In genomic region chr12:40016648-40017460, GRCm38 (mm10) we compare ENCODE assay signal across 8 mouse cellular contexts. TPM values are rescaled to one million over a fixed set of nuclear protein-coding genes. Genes with fewer than 3 reads are reported as not detected.
DNase-seq lines count a peak whose midpoint lies in the region; ATAC-seq and TF ChIP-seq lines count a peak whose summit lies in the region.

No protein-coding gene starts in this region.

- peak; percentile 53 for ATAC-seq in hindbrain, embryonic 14.5 days (ENCODE audit: low FRiP score)
- peak; percentile 84 for ATAC-seq in limb, embryonic 14.5 days (ENCODE audit: low FRiP score, low read depth)
- peak; percentile 60; the same call in 1 of the 2 replicates for ATAC-seq in midbrain, embryonic 13.5 days

- H3K9me3 ChIP-seq in hindbrain, embryonic 14.5 days (ENCODE audit: control insufficient read depth, low read length) = no peaks in the 10 kb centered on the region
- H3K9me3 ChIP-seq in limb, embryonic 14.5 days (ENCODE audit: control insufficient read depth, low read length) = no peaks in the 10 kb centered on the region
- H3K9me3 ChIP-seq in midbrain, embryonic 13.5 days = no peaks in the 10 kb centered on the region

- no peak overlapping the region for H3K4me3 ChIP-seq in hindbrain, embryonic 14.5 days (replicated peaks; ENCODE audit: low read length)
- peak overlapping the region; percentile 37 for H3K4me3 ChIP-seq in limb, embryonic 14.5 days (replicated peaks; ENCODE audit: low read length)
- 0 out of 2 replicates have a peak overlapping the region, but pooled peaks have one; percentile 3 for H3K4me3 ChIP-seq in midbrain, embryonic 13.5 days (replicated peaks)

- 0 out of 2 replicates have a peak, but pooled peaks cover 4% of the 10 kb centered on the region for H3K4me1 ChIP-seq in hindbrain, embryonic 14.5 days (replicated peaks; ENCODE audit: control insufficient read depth, insufficient read depth, low read length)
- peaks cover 5% of the 10 kb centered on the region for H3K4me1 ChIP-seq in limb, embryonic 14.5 days (ENCODE audit: control insufficient read depth, insufficient read depth, low read length)
- H3K4me1 ChIP-seq in midbrain, embryonic 13.5 days (replicated peaks) = peaks cover 10% of the 10 kb centered on the region

- H3K27me3 ChIP-seq in hindbrain, embryonic 14.5 days (ENCODE audit: control insufficient read depth, insufficient read depth, low read length) = no peaks in the 10 kb centered on the region
- H3K27me3 ChIP-seq in limb, embryonic 14.5 days (ENCODE audit: control insufficient read depth, insufficient read depth, low read length) = no peaks in the 10 kb centered on the region
- H3K27me3 ChIP-seq in midbrain, embryonic 13.5 days = no peaks in the 10 kb centered on the region

- 39% methylated on average over 19 of the region's 19 CpGs for WGBS in hindbrain, embryonic 14.5 days
- 14% methylated on average over 19 of the region's 19 CpGs for WGBS in limb, embryonic 14.5 days
- WGBS in midbrain, embryonic 13.5 days = 45% methylated on average over 19 of the region's 19 CpGs

- peak overlapping the region; percentile 35 for H3K4me2 ChIP-seq in hindbrain, embryonic 14.5 days (replicated peaks)
- H3K4me2 ChIP-seq in limb, embryonic 14.5 days (replicated peaks; ENCODE audit: low read depth, low read length, severe bottlenecking) = peak overlapping the region; percentile 49
- H3K4me2 ChIP-seq in midbrain, embryonic 13.5 days (replicated peaks) = peak overlapping the region; percentile 41

- DNase-seq in adrenal gland, adult (ENCODE audit: inconsistent age in 2 of 2, low spot score in 1 of 2) = peak; percentile 66 to 87
- no peak for DNase-seq in adrenal gland, postnatal 4 days (ENCODE audit: low spot score in 2 of 2)
- DNase-seq in c-Kit-positive CD71-positive TER-119-positive erythroid progenitor cells, embryonic 14.5 days (ENCODE audit: low spot score) = peak; percentile 48
- DNase-seq in gastrocnemius, adult 18-20 months (ENCODE audit: low spot score) = peak; percentile 81
- no peak for DNase-seq in hindbrain, embryonic 14.5 days (ENCODE audit: low spot score)
- DNase-seq in limb, embryonic 14.5 days (ENCODE audit: low spot score) = peak; percentile 67
- DNase-seq in spleen, postnatal 36 days (ENCODE audit: low spot score in 2 of 2) = peak; percentile 65 to 66

- H3K36me3 ChIP-seq in hindbrain, embryonic 14.5 days (replicated peaks; ENCODE audit: control insufficient read depth, insufficient read depth) = no peaks in the 10 kb centered on the region
- no peaks in the 10 kb centered on the region for H3K36me3 ChIP-seq in limb, embryonic 14.5 days (ENCODE audit: control insufficient read depth, insufficient read depth, low read length)
- no peaks in the 10 kb centered on the region for H3K36me3 ChIP-seq in midbrain, embryonic 13.5 days

- TF ChIP-seq POLR2A in limb, embryonic 14.5 days (IDR thresholded peaks at IDR 0.05; ENCODE audit: borderline replicate concordance, extremely low read depth, insufficient read depth, insufficient read length) = no peak

- peak overlapping the region; percentile 30; the same call in 1 of the 2 replicates for H3K27ac ChIP-seq in hindbrain, embryonic 14.5 days
- peak overlapping the region; percentile 58 for H3K27ac ChIP-seq in limb, embryonic 14.5 days (replicated peaks; ENCODE audit: low read depth, low read length)
- H3K27ac ChIP-seq in midbrain, embryonic 13.5 days = no peak overlapping the region

- no peak overlapping the region for H3K9ac ChIP-seq in hindbrain, embryonic 14.5 days
- peak overlapping the region; percentile 51 for H3K9ac ChIP-seq in limb, embryonic 14.5 days (ENCODE audit: low read depth, low read length, severe bottlenecking)
- H3K9ac ChIP-seq in midbrain, embryonic 13.5 days (replicated peaks) = 0 out of 2 replicates have a peak overlapping the region, but pooled peaks have one; percentile 30

RNA-seq across cellular contexts. Expression of gene Arl4a, which starts 21.0 kb away (rescaled TPM):
- total RNA-seq in adrenal gland, postnatal 4 days (2021) = 10 to 100 TPM; 66.8 to 67.5 TPM
- total RNA-seq in gastrocnemius, adult 18-20 months (2021) = 10 to 100 TPM; 21.9 to 23.0 TPM
- polyA plus RNA-seq in hindbrain, embryonic 14.5 days (2014; fragmentation: Nextera tagmentation; extraction: Ambion mirVana) = 143 and 150 TPM in 2 replicates
- 20.5 and 27.8 TPM in 2 replicates for polyA plus RNA-seq in limb, embryonic 14.5 days (2012; rRNA removed)
- 71.9 and 77.8 TPM in 2 replicates for polyA plus RNA-seq in limb, embryonic 14.5 days (2014; fragmentation: Nextera tagmentation; extraction: Ambion mirVana)
- 107 and 133 TPM in 2 replicates for polyA plus RNA-seq in midbrain, embryonic 13.5 days (2015; fragmentation: Nextera tagmentation; extraction: Ambion mirVana)

Comparison
In these comparisons a context has a peak if more than half of its experiments do, and no peak if none do; other contexts are left out.
1. DNase-seq: peak in adrenal gland, adult (2 of 2), c-Kit-positive CD71-positive TER-119-positive erythroid progenitor cells, embryonic 14.5 days (single experiment), gastrocnemius, adult 18-20 months (single experiment), limb, embryonic 14.5 days (single experiment) and spleen, postnatal 36 days (2 of 2); none in adrenal gland, postnatal 4 days (0 of 2) and hindbrain, embryonic 14.5 days (single experiment).
2. Peak in every context shown above with its lines, with median percentiles within 50 percentile points of each other: ATAC-seq and H3K4me2 ChIP-seq.